Mouse (Mus musculus) midbrain, embryonic 12.5 days (tissue): Measurements from ENCODE around the gene Mien1. TPM values are rescaled to one million over a fixed set of nuclear protein-coding genes. Genes with fewer than 3 reads are reported as not detected.
A peak's percentile ranks its signal among the peaks of the same experiment; 100 is the strongest.

ENCODE experiments used
- ATAC-seq: fragments of 200-750 bp; cut with Nextera tagmentation; 2 replicates; pipeline ENCODE4 v1.8.0; 2017; ENCODE audit warnings: low read depth, moderate TSS enrichment, moderate library complexity; ENCODE audit not compliant: low FRiP score
- H3K27ac ChIP-seq: fragments of 300-500 bp; sonication (generic); replicated peaks from 2 replicates; pipeline ENCODE4 v1.5.1; 2016; ENCODE audit warnings: mild to moderate bottlenecking
- H3K27me3 ChIP-seq: fragments of 300-500 bp; sonication (generic); 2 replicates; pipeline ENCODE4 v1.6.1; 2016; ENCODE audit warnings: mild to moderate bottlenecking
- H3K36me3 ChIP-seq: fragments of 300-500 bp; sonication (generic); 2 replicates; pipeline ENCODE4 v1.6.1; 2016
- H3K4me1 ChIP-seq: fragments of 300-500 bp; sonication (generic); 2 replicates; pipeline ENCODE4 v1.6.1; 2016
- H3K4me2 ChIP-seq: fragments of 300-500 bp; sonication (generic); replicated peaks from 2 replicates; pipeline ENCODE4 v1.6.1; 2016; ENCODE audit warnings: mild to moderate bottlenecking, moderate library complexity
- H3K4me3 ChIP-seq: fragments of 300-500 bp; sonication (generic); 2 replicates; pipeline ENCODE4 v1.5.1; 2016; ENCODE audit warnings: mild to moderate bottlenecking
- H3K9ac ChIP-seq: fragments of 300-500 bp; sonication (generic); replicated peaks from 2 replicates; pipeline ENCODE4 v1.6.1; 2016; ENCODE audit warnings: mild to moderate bottlenecking, moderate library complexity
- H3K9me3 ChIP-seq: fragments of 300-500 bp; sonication (generic); 2 replicates; pipeline ENCODE4 v1.6.1; 2016; ENCODE audit warnings: mild to moderate bottlenecking
- WGBS: fragments of 180-500 bp; shearing (Covaris S2); methylation state at CpG from one replicate; pipeline ENCODE4 v1.1.7; 2016; 5-methylcytosine and 5-hydroxymethylcytosine counted together
- polyA plus RNA-seq: library from polyadenylated mRNA; unstranded; fragments of >200 nt; fragmentation: Nextera tagmentation; extraction: Ambion mirVana; gene quantifications from 2 replicates; pipeline ENCODE4 v1.2.1, GENCODE M21; 2016

Mien1 gene
- polyA plus RNA-seq, 1 experiment from 2014 or later: 163 TPM

DNA sequence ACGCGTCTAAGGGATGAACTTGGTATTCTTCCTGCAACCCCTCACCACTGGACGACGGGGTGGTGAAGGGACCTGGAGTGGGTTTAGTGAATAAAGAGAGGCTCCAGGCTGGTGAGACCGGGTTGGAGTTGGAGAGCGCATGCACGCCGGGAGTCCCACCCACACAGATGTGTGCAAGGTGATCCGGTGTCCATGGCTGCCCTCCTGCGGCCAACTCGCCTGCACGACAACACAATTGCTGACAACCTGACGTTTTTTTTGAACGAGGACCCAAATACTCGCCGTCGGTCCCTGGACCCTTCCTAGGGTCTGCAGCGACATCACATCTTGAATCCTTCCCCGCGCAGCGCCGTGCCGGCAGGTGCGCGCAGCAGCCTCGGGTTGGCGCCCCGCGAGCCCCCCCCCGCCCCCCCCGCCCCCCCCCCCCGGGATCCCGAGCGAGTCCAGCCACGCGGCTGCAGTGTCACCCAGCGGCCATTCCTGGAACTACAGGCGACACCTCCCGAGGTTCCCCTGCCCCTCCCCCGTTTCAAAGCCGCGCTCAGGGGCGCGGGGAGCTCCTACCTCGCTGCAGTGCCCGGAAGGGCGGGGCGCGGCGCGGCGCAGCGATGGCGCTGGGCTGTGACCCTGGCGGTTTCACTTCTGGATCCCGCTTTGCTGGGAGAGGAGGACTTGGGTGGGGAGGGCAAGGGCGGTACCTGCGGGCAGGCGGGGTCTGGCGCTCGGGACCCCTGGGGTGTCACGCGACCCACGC lies 18.8 kb upstream of the Mien1 start:
- peak overlapping the region; percentile 58 for H3K9ac ChIP-seq
- under 1% methylated on average over 34 of the region's 64 CpGs for WGBS
- H3K27ac ChIP-seq: peak overlapping the region; percentile 54; the same call in 1 of the 2 replicates
- H3K4me1 ChIP-seq: peaks cover 12% of the 10 kb centered on the region
- no peaks in the 10 kb centered on the region for H3K9me3 ChIP-seq
- peak; percentile 87 for ATAC-seq
- H3K27me3 ChIP-seq: peaks cover 59% of the 10 kb centered on the region
- peak overlapping the region; percentile 60 for H3K4me3 ChIP-seq
- H3K4me2 ChIP-seq: peak overlapping the region; percentile 80
- H3K36me3 ChIP-seq: no peaks in the 10 kb centered on the region

DNA sequence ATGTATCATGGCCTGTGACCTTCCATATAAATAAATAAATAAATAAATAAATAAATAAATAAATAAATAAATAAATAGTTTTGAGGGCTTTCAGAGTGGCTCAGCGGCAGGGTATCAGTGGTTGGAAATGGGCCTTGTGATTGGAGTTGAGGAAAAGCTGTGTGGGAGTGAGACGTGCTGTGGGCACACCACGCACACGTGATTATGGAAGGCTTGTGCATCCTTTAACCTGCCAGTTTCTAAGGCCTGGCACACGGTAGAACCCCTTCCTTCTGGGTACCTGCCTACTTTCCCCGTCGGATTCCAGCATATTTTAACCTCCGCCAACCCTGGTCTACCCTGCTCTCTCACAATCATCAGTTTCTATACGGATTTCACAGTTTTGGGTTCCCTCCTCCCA lies 18.2 kb upstream of the Mien1 start:
- peaks cover 12% of the 10 kb centered on the region for H3K4me1 ChIP-seq
- H3K27ac ChIP-seq: peak overlapping the region; percentile 54; the same call in 1 of the 2 replicates
- no peaks in the 10 kb centered on the region for H3K9me3 ChIP-seq
- H3K36me3 ChIP-seq: no peaks in the 10 kb centered on the region
- ATAC-seq: 0 out of 2 replicates have a peak, but pooled peaks have one; percentile 27
- H3K4me3 ChIP-seq: peak overlapping the region; percentile 60
- peak overlapping the region; percentile 58 for H3K9ac ChIP-seq
- WGBS: 29% methylated on average over 9 of the region's 9 CpGs
- H3K4me2 ChIP-seq: peak overlapping the region; percentile 80
- peaks cover 64% of the 10 kb centered on the region for H3K27me3 ChIP-seq

DNA sequence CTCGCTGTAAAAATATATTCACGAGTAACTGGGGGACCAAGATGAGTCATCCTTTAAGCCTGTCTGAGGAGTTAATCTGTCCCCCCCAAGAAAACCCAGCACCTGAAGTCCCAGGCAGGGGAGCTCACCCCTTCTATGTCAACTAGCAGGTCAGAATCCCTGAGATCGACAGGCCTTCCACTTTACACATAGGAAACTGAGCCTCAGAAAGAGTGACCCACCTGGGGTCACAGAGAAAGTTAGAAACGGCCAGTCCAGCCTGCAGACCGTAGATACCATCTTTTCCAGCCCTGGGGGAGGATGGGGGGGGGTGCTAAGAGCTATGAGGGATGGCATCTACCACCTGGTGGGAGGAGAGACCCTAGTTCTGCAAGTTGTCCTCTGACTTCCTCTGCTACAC lies 17.8 kb upstream of the Mien1 start:
- no peak for ATAC-seq
- Histone ChIP-seq H3K4me2 (no peak overlapping the region), H3K27ac (no peak overlapping the region), H3K4me3 (no peak overlapping the region), H3K4me1 (peaks cover 12% of the 10 kb centered on the region), H3K9ac (no peak overlapping the region), H3K36me3 (no peaks in the 10 kb centered on the region), H3K27me3 (peaks cover 64% of the 10 kb centered on the region), H3K9me3 (no peaks in the 10 kb centered on the region)
- 90% methylated on average over 5 of the region's 5 CpGs for WGBS

DNA sequence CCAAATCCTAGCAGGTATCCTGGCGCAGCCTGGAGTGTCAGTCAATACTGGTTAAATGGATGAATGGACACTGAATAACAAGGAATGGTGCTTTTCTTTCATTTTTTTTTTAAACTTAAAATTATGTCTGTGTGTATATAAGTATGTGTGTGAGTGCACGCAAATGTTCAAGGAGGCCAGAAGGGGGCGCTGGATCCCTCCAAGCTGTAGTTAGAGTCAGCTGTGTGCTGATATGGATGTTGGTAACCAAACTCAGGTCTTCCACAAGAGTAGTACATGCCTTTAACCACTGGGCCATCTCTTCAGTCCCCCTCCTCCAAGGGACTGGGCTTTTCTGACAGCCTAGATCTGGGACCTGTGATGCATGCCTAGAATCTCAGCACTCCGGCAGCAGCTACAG lies 16.7 kb upstream of the Mien1 start:
- 90% methylated on average over 4 of the region's 4 CpGs for WGBS
- Histone ChIP-seq H3K4me2 (no peak overlapping the region), H3K36me3 (no peaks in the 10 kb centered on the region), H3K4me3 (no peak overlapping the region), H3K27ac (no peak overlapping the region), H3K4me1 (peaks cover 12% of the 10 kb centered on the region), H3K27me3 (peaks cover 59% of the 10 kb centered on the region), H3K9me3 (no peaks in the 10 kb centered on the region), H3K9ac (no peak overlapping the region)
- no peak for ATAC-seq

DNA sequence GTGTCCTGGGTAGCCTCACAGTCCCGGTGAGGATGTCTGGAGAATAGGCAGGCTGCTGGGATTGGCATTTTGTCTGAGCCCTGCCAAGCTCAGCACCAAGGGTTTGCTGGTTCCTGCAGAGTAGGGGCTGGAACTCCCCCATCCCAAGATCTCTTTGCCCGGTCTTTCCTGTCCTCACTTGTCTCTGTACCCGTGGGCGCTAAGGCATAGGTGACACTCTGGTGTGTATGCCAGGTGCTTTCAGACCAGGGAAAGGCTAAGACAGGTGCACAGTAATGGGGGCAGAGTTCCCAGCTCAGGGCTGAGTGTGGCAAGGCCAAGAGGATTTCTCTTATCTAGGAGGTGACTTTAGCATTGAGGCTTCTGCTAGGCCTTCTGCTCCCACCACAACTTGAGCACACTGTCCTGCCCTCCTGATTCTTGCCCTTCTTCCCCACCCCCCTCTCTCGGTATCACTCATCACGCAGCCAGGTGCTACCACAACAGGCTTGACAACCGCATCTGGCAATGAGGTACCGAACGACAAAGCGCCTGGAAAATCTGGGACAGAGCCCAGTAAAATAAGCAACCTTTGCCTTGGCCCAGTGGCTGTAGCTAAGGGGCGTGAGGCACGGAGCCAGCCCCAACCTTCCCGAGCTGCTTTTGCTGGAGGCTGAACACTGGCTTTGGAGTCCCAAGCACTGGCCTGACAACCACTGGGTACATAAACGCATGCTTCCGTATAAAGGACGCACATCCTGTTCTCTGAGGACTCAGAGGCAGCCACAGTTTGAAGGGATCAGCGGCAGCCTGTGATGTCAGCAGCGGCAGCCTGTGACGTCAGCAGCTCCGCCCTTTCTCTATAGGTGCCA lies 11.4 kb upstream of the Mien1 start:
- no peak overlapping the region for H3K27ac ChIP-seq
- H3K9ac ChIP-seq: no peak overlapping the region
- H3K4me3 ChIP-seq: no peak overlapping the region
- H3K27me3 ChIP-seq: peaks cover 71% of the 10 kb centered on the region
- no peak overlapping the region for H3K4me2 ChIP-seq
- no peak for ATAC-seq
- WGBS: 88% methylated on average over 20 of the region's 20 CpGs
- H3K9me3 ChIP-seq: no peaks in the 10 kb centered on the region
- peaks cover 14% of the 10 kb centered on the region; the same call in 1 of the 2 replicates for H3K4me1 ChIP-seq
- no peaks in the 10 kb centered on the region for H3K36me3 ChIP-seq

DNA sequence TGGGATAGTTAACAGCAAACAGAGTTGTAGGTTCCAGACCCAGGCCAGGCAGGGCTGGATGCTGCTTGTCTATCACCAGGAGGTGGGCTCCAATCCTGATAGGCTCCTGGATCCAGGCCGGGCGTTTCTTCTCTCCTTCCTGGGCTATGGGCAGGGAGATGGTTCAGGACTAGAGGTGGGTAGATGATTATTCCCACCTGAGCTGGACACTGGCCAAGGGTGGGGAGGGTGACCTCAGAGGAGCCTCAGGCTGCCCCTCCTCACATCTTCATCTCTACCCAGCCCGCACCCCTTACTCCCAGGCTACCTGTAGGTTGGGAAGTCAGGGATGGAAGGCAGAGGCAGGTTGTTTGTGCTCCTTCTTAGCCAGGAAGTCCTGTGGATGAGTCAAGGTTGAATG lies 10.6 kb upstream of the Mien1 start:
- no peak overlapping the region for H3K27ac ChIP-seq
- 87% methylated on average over 3 of the region's 3 CpGs for WGBS
- no peak overlapping the region for H3K4me3 ChIP-seq
- no peak for ATAC-seq
- H3K9ac ChIP-seq: no peak overlapping the region
- no peaks in the 10 kb centered on the region for H3K36me3 ChIP-seq
- H3K4me1 ChIP-seq: peaks cover 14% of the 10 kb centered on the region; the same call in 1 of the 2 replicates
- peaks cover 66% of the 10 kb centered on the region for H3K27me3 ChIP-seq
- H3K9me3 ChIP-seq: no peaks in the 10 kb centered on the region
- no peak overlapping the region for H3K4me2 ChIP-seq

DNA sequence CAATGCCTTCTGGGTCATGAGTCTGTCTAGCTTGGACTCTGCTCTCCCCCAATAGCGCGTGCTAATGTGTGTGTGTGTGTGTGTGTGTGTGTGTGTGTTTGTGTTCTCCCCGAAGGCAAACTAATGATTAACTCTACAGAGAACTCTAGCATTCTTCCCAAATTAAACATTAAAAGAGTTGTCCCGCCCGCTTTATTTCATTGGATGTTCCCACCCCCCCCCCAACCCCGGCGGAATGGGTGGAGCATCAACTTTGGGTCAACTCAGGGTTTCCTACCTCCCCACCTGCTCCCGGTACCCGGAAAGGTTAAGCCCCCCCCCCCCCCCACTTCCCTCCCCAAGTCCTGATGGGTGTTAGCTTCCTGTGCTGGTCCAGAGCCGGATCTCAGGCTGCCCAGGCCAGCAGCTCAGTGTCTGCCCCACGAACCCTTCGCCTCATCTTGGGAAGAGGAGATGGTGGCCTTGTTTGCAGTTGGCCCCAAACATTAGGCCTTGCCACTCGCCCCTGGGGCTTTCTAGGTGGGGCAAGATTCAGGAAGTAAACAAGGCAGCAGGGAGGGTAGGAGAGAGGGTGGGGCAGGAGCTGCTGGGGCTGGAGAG lies 9.5 kb upstream of the Mien1 start:
- Histone ChIP-seq H3K9ac (no peak overlapping the region), H3K27me3 (peaks cover 64% of the 10 kb centered on the region), H3K4me1 (peaks cover 14% of the 10 kb centered on the region; the same call in 1 of the 2 replicates), H3K4me2 (no peak overlapping the region), H3K4me3 (no peak overlapping the region), H3K36me3 (no peaks in the 10 kb centered on the region), H3K27ac (no peak overlapping the region), H3K9me3 (no peaks in the 10 kb centered on the region)
- no peak for ATAC-seq
- 52% methylated on average over 10 of the region's 13 CpGs for WGBS

DNA sequence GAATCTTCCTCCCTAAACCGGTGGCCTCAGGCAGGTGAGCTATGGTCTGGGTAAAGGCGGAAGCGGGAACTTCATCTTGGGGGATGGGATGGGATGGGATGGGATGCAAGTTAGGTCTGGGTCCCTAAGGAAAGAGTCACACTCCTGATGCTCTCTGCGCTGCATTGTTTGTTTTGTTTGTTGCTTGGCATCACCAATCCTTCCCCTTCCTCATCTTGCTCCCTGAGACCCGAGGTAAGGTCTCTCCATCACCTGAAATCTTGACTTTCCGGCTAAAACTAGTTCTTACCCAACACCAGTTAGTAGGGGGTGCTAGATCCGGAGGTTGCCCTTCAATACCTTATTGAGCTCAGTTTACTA lies 8.7 kb upstream of the Mien1 start:
- 19% methylated on average over 6 of the region's 7 CpGs for WGBS
- Histone ChIP-seq H3K9me3 (no peaks in the 10 kb centered on the region), H3K27ac (no peak overlapping the region), H3K9ac (peak overlapping the region; percentile 24; the same call in 1 of the 2 replicates), H3K36me3 (no peaks in the 10 kb centered on the region), H3K4me1 (peaks cover 14% of the 10 kb centered on the region; the same call in 1 of the 2 replicates), H3K4me3 (no peak overlapping the region), H3K27me3 (peaks cover 62% of the 10 kb centered on the region), H3K4me2 (peak overlapping the region; percentile 23; the same call in 1 of the 2 replicates)
- no peak for ATAC-seq

DNA sequence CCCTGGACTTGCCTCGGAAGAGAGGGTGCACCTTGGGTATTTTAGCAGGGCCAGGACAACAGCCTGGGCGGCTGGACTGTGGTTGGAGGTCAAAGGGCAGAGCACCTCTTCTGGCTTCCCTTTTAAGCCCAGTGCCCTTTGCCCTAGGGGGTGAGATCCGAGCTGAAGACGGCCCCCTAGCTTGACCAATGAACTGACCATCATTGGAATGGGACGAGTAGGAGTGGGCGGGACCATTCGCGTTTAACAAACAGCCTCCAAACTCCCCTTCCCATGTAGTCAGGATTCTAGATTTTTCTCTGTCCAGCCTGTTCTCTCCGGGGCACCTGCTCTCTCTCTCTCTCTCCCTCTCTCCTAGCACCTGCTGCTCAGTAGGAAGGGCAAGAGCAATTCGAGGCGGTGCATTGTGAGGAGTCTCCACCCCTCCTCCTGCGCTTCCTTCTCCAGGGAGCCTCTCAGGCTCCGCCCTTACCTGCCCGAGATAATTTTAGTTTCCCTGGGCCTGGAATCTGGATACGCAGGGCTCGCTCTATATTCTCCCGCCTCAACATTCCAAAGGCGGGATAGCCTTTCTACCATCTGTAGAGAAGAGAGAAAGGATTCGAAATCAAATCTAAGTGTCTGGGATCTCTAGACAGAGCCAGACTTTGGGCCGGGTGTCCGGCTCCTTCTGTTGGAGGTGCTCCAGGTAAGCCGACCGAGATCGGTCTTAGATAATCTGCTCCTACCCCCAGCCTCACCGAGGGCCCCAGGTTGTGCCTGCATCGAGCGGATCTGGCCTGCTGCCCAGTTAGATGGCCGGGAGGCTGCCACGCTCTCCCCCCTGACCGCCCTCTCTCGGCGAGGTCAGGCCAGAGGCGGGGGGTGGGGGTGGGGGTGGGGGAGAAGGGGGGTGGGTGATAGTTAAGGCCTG lies 8.0 kb upstream of the Mien1 start:
- Histone ChIP-seq H3K4me1 (peaks cover 14% of the 10 kb centered on the region; the same call in 1 of the 2 replicates), H3K27me3 (peaks cover 57% of the 10 kb centered on the region), H3K4me3 (no peak overlapping the region), H3K36me3 (no peaks in the 10 kb centered on the region), H3K27ac (no peak overlapping the region), H3K4me2 (peak overlapping the region; percentile 23; the same call in 1 of the 2 replicates), H3K9me3 (no peaks in the 10 kb centered on the region), H3K9ac (peak overlapping the region; percentile 24; the same call in 1 of the 2 replicates)
- 1% methylated on average over 31 of the region's 33 CpGs for WGBS
- ATAC-seq: no peak

DNA sequence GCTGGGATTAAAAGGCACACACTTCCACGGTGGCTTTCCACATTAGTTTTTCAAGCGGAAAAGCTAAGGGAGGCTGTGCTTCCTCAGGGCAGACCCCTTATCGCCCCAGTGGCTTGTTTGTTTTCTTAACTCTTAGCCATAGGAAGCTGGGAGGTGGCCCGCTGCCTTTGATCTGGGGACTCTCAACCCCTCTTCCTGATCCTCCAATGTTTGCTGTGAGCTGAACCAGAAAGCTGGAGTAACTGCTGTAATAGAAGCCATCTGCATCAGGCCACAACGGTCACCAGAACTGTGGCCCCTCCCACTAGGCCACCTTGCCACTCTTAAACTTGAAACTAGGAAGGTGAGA lies 7.4 kb upstream of the Mien1 start, which contains the start of gene Grb7:
Gene Grb7, plus strand, starts transcription at position 182 of the 349 bp plus-strand sequence.
- Histone ChIP-seq H3K9ac (peak within 1 kb of the TSS; percentile 24; the same call in 1 of the 2 replicates), H3K9me3 (no peaks in the 10 kb centered on the region), H3K27ac (no peak within 1 kb of the TSS), H3K27me3 (peaks cover 57% of the 10 kb centered on the region), H3K36me3 (no peaks in the 10 kb centered on the region), H3K4me2 (peak within 1 kb of the TSS; percentile 23; the same call in 1 of the 2 replicates), H3K4me3 (no peak within 1 kb of the TSS), H3K4me1 (peaks cover 14% of the 10 kb centered on the region; the same call in 1 of the 2 replicates)
- WGBS: 7% methylated on average over 5 of the region's 5 CpGs
- ATAC-seq: no peak

DNA sequence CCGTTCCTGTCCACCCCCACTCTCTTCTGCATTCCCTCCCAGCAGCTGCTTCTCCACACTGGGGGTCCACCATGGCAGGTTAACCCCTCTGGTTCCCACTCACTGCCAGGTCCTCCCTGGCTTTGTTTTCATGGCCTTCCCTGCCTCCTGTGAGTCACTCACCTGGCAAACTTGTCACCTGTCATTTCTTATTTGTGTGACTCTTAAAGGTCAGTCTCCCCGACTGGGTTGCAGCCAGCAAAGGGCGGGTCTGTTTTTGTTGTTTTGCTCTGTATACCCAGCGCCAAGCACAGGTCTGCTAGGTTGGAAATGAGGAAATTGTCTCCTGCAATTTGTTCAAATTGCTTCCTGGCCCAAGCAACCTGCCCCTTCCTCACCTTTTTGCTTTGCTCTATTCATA lies 6.9 kb upstream of the Mien1 start:
- no peak for ATAC-seq
- WGBS: 58% methylated on average over 4 of the region's 4 CpGs
- H3K27ac ChIP-seq: no peak overlapping the region
- H3K9ac ChIP-seq: no peak overlapping the region
- H3K9me3 ChIP-seq: no peaks in the 10 kb centered on the region
- H3K27me3 ChIP-seq: peaks cover 57% of the 10 kb centered on the region
- no peaks in the 10 kb centered on the region for H3K36me3 ChIP-seq
- peaks cover 14% of the 10 kb centered on the region; the same call in 1 of the 2 replicates for H3K4me1 ChIP-seq
- H3K4me3 ChIP-seq: no peak overlapping the region
- no peak overlapping the region for H3K4me2 ChIP-seq
